Mouse (Mus musculus) kidney, postnatal 0 days (tissue): ENCODE data around the gene Itpr3. TPM values are rescaled to one million over a fixed set of nuclear protein-coding genes. Genes with fewer than 3 reads are reported as not detected.

ENCODE experiments used
- ATAC-seq: fragments of 200-750 bp; cut with Nextera tagmentation; replicated peaks from 2 replicates; pipeline ENCODE4 v1.8.0; 2017; ENCODE audit warnings: low read depth, moderate number of reproducible peaks, moderate TSS enrichment, moderate library complexity; ENCODE audit not compliant: low FRiP score
- DNase-seq: peaks from one replicate; pipeline ENCODE4 v3.0.0-alpha.2; 2016; ENCODE audit warnings: low spot score
- H3K27ac ChIP-seq: fragments of 300-500 bp; sonication (generic); 2 replicates; pipeline ENCODE4 v1.5.1; 2014; ENCODE audit warnings: mild to moderate bottlenecking
- H3K27me3 ChIP-seq: fragments of 300-500 bp; sonication (generic); 2 replicates; pipeline ENCODE4 v1.6.1; 2014; ENCODE audit warnings: low read length, mixed read lengths; ENCODE audit not compliant: insufficient read depth
- H3K36me3 ChIP-seq: fragments of 300-500 bp; sonication (generic); 2 replicates; pipeline ENCODE4 v1.6.1; 2014; ENCODE audit warnings: low read length, mixed read lengths; ENCODE audit not compliant: insufficient read depth
- H3K4me1 ChIP-seq: fragments of 300-500 bp; sonication (generic); replicated peaks from 2 replicates; pipeline ENCODE4 v1.6.1; 2014; ENCODE audit warnings: antibody characterized with exemption, low read length, mixed read lengths; ENCODE audit not compliant: insufficient read depth
- H3K4me2 ChIP-seq: fragments of 300-500 bp; sonication (generic); 2 replicates; pipeline ENCODE4 v1.6.1; 2014; ENCODE audit warnings: mild to moderate bottlenecking, low read length, moderate library complexity, mixed read lengths
- H3K4me3 ChIP-seq: fragments of 300-500 bp; sonication (generic); replicated peaks from 2 replicates; pipeline ENCODE4 v1.5.1; 2014; ENCODE audit warnings: low read depth, low read length
- H3K9ac ChIP-seq: fragments of 300-500 bp; sonication (generic); 2 replicates; pipeline ENCODE4 v1.6.1; 2014; ENCODE audit warnings: low read depth, low read length
- H3K9me3 ChIP-seq: fragments of 300-500 bp; sonication (generic); replicated peaks from 2 replicates; pipeline ENCODE4 v1.6.1; 2016; ENCODE audit warnings: low read length, inconsistent platforms, mixed read lengths
- CTCF ChIP-seq: IDR thresholded peaks from 2 replicates; pipeline ENCODE4 v1.5.1; 2016; ENCODE audit warnings: antibody characterized with exemption, low read depth, mild to moderate bottlenecking, moderate library complexity
- whole genome bisulfite sequencing: fragments of 180-500 bp; shearing (Covaris S2); extraction: QIAGEN DNeasy Blood & Tissue Kit; methylation state at CpG from one replicate; pipeline ENCODE4 v1.1.7; 2014; 5-methylcytosine and 5-hydroxymethylcytosine counted together
- polyA plus RNA-seq: library from polyadenylated mRNA; unstranded; fragments of >200 nt; fragmentation: Nextera tagmentation; extraction: Ambion mirVana; gene quantifications from 2 replicates; pipeline ENCODE4 v1.2.1, GENCODE M21; 2015

Itpr3 gene
- polyA plus RNA-seq, 1 experiment from 2014 or later, result 4.1 TPM

GRCm38 (mm10) chr17:27118676-27119539, 61.8 kb downstream of the Itpr3 start:
- H3K9ac ChIP-seq, result no peak overlapping the region
- H3K4me1 ChIP-seq, result peaks cover 8% of the 10 kb centered on the region
- peak; percentile 31; the same call in 1 of the 2 replicates for TF ChIP-seq CTCF
- no peaks in the 10 kb centered on the region for H3K27me3 ChIP-seq
- no peaks in the 10 kb centered on the region for H3K9me3 ChIP-seq
- ATAC-seq, result no peak
- no peak overlapping the region for H3K27ac ChIP-seq
- WGBS, result 75% methylated on average over 25 of the region's 25 CpGs
- peak; percentile 69 for DNase-seq
- H3K4me2 ChIP-seq, result no peak overlapping the region
- H3K4me3 ChIP-seq, result no peak overlapping the region
- H3K36me3 ChIP-seq, result peaks cover 33% of the 10 kb centered on the region

GRCm38 (mm10) chr17:27119540-27119895, 62.4 kb downstream of the Itpr3 start:
- no peaks in the 10 kb centered on the region for H3K9me3 ChIP-seq
- H3K36me3 ChIP-seq, result peaks cover 36% of the 10 kb centered on the region
- no peak overlapping the region for H3K4me3 ChIP-seq
- H3K9ac ChIP-seq, result no peak overlapping the region
- H3K4me1 ChIP-seq, result peaks cover 8% of the 10 kb centered on the region
- no peak for TF ChIP-seq CTCF
- no peak overlapping the region for H3K27ac ChIP-seq
- DNase-seq (no peak), ATAC-seq (no peak)
- H3K4me2 ChIP-seq, result no peak overlapping the region
- WGBS, result 89% methylated on average over 4 of the region's 4 CpGs
- H3K27me3 ChIP-seq, result no peaks in the 10 kb centered on the region

- no peak overlapping the region for H3K27ac ChIP-seq
- H3K4me2 ChIP-seq, result no peak overlapping the region
- peaks cover 36% of the 10 kb centered on the region for H3K36me3 ChIP-seq
- no peak overlapping the region for H3K9ac ChIP-seq
- peaks cover 8% of the 10 kb centered on the region for H3K4me1 ChIP-seq
- H3K27me3 ChIP-seq, result no peaks in the 10 kb centered on the region
- DNase-seq (no peak), ATAC-seq (no peak)
- TF ChIP-seq CTCF, result no peak
- no peak overlapping the region for H3K4me3 ChIP-seq
- WGBS, result 43% methylated on average over 8 of the region's 8 CpGs
- H3K9me3 ChIP-seq, result no peaks in the 10 kb centered on the region
Measured at GRCm38 (mm10) chr17:27119954-27120353, 62.9 kb downstream of the Itpr3 start.

- Histone ChIP-seq H3K27ac (no peak overlapping the region), H3K4me2 (no peak overlapping the region), H3K4me1 (peaks cover 8% of the 10 kb centered on the region), H3K9me3 (no peaks in the 10 kb centered on the region), H3K27me3 (no peaks in the 10 kb centered on the region), H3K36me3 (peaks cover 36% of the 10 kb centered on the region), H3K4me3 (no peak overlapping the region), H3K9ac (no peak overlapping the region)
- TF ChIP-seq CTCF, result peak; percentile 81
- 18% methylated on average over 18 of the region's 18 CpGs for WGBS
- ATAC-seq, result no peak
- DNase-seq, result peak; percentile 62
Measured at GRCm38 (mm10) chr17:27120561-27121024, 63.5 kb downstream of the Itpr3 start.

GRCm38 (mm10) chr17:27121266-27121665, 64.2 kb downstream of the Itpr3 start:
- no peak overlapping the region for H3K4me3 ChIP-seq
- H3K27me3 ChIP-seq, result no peaks in the 10 kb centered on the region
- DNase-seq, result no peak
- peaks cover 36% of the 10 kb centered on the region for H3K36me3 ChIP-seq
- no peak overlapping the region for H3K27ac ChIP-seq
- no peak overlapping the region for H3K4me2 ChIP-seq
- H3K4me1 ChIP-seq, result peaks cover 8% of the 10 kb centered on the region
- no peaks in the 10 kb centered on the region for H3K9me3 ChIP-seq
- no peak for ATAC-seq
- TF ChIP-seq CTCF, result no peak
- 49% methylated on average over 14 of the region's 14 CpGs for WGBS
- no peak overlapping the region for H3K9ac ChIP-seq

- Histone ChIP-seq H3K9me3 (no peaks in the 10 kb centered on the region), H3K4me3 (no peak overlapping the region), H3K27ac (no peak overlapping the region), H3K4me1 (peaks cover 8% of the 10 kb centered on the region), H3K27me3 (no peaks in the 10 kb centered on the region), H3K4me2 (no peak overlapping the region), H3K9ac (no peak overlapping the region), H3K36me3 (peaks cover 37% of the 10 kb centered on the region)
- no peak for ATAC-seq
- WGBS, result 83% methylated on average over 7 of the region's 7 CpGs
- no peak for TF ChIP-seq CTCF
- DNase-seq, result no peak
Measured at GRCm38 (mm10) chr17:27121781-27122180, 64.7 kb downstream of the Itpr3 start.
